Comparison of ENCODE assay signal across 18 mouse cellular contexts in genomic region chr1:142982994-142983393, GRCm38 (mm10).
"Had no signal": no experiment of that assay in that cellular context is flagged by ENCODE, and none has a peak within 500 bp of the region (broad histone marks: within the 10 kb centered on the region; RNA-seq: fewer than 3 reads in every experiment).

No protein-coding gene starts in this region.

- DNase-seq: gastrocnemius, adult 2 months; gastrocnemius, postnatal 10 days; gastrocnemius, postnatal 36 days; heart, adult 11 months; heart, adult 2 months; heart, postnatal 14 days; heart, postnatal 36 days; kidney, adult 11 months; kidney, adult 2 months; kidney, adult 9 months; kidney, postnatal 14 days; kidney, postnatal 36 days; layer of hippocampus, adult 9-11 months; layer of hippocampus, postnatal 36 days; left cerebral cortex, postnatal 4 days had no signal

- ATAC-seq: hindbrain, postnatal 0 days; intestine, embryonic 16.5 days; liver, embryonic 12.5 days had no signal
